Mouse (Mus musculus): ENCODE results near the gene Dnah17.

DNA sequence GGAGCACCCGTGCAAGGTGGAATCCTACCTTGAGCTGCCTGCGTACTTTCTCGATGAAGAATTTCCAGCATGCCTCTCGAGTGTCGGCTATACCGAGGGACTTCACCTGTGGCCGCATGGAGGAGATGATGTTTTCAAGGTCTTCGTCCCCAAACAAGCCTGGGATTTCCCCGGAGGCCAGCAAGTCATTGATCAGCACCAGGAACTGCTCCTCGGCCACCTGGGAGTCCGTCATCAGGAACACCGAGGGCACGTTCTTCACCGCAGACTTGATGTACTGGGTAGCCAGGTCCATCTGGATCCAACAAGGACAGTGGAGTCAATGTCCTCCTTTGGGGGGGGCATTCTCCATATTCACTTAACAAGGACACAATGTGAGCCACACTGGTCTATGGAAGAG is 70.4 kb downstream of the Dnah17 start:
- no peak for TF ChIP-seq TCF3 (IDR thresholded peaks at IDR 0.05; ENCODE audit: insufficient read length, low read depth)
- no peak for TF ChIP-seq MYOD1 (IDR thresholded peaks at IDR 0.05; ENCODE audit: control insufficient read depth in 1 of 3, insufficient read length in 2 of 3, low read depth in 2 of 3)
- TF ChIP-seq MAX (IDR thresholded peaks at IDR 0.05; ENCODE audit: low read depth), result no peak
- no peak for TF ChIP-seq POLR2A (IDR thresholded peaks at IDR 0.05; ENCODE audit: insufficient read length, low read depth)
